Mouse (Mus musculus) C2C12 (cell line): ENCODE data around the gene Phyh.

Experiments used
- CEBPB ChIP-seq: IDR thresholded peaks from one replicate; pipeline ENCODE4 v1.6.1; 2011; ENCODE audit warnings: low read depth, mild to moderate bottlenecking, control low read depth, moderate library complexity
- CTCF ChIP-seq: IDR thresholded peaks from one replicate; pipeline ENCODE4 v1.5.1; 2011; ENCODE audit not compliant: control insufficient read depth, insufficient read depth, insufficient read length
- MAX ChIP-seq: IDR thresholded peaks from one replicate; pipeline ENCODE4 v1.6.1; 2011; ENCODE audit warnings: mild to moderate bottlenecking, control low read depth
- MYOG ChIP-seq: IDR thresholded peaks from one replicate; pipeline ENCODE4 v1.6.1; 2011; ENCODE audit not compliant: control insufficient read depth, insufficient read length; ENCODE audit errors: extremely low read depth

GRCm38 (mm10) chr2:4913949-4914348 is 4.9 kb upstream of the Phyh start:
- TF ChIP-seq CTCF = no peak
- no peak for TF ChIP-seq CEBPB
- TF ChIP-seq MAX = no peak
- TF ChIP-seq MYOG = no peak
